Mouse (Mus musculus) midbrain, postnatal 0 days (tissue): ENCODE measurements at regions not wholly inside any gene's neighbourhood (a gene's known extent, or its start where the extent isn't known, plus 50 kb on each side); places are given as distances from the start of the nearest gene placed in this dataset.

Experiments used
- ATAC-seq: fragments of 200-750 bp; cut with Nextera tagmentation; 2 replicates; pipeline ENCODE4 v1.8.0; 2017; ENCODE audit warnings: moderate number of reproducible peaks, mild to moderate bottlenecking, moderate TSS enrichment, moderate library complexity; ENCODE audit not compliant: low FRiP score
- DNase-seq: peaks from one replicate; pipeline ENCODE4 v3.0.0-alpha.2; 2015; ENCODE audit warnings: low spot score
- H3K27ac ChIP-seq: fragments of 300-500 bp; sonication (generic); 2 replicates; pipeline ENCODE4 v1.5.1; 2014; ENCODE audit warnings: low read depth, mild to moderate bottlenecking, low read length, mixed read lengths
- H3K27me3 ChIP-seq: fragments of 300-500 bp; sonication (generic); 2 replicates; pipeline ENCODE4 v1.6.1; 2014; ENCODE audit warnings: low read length, control low read depth, mixed read lengths; ENCODE audit not compliant: insufficient read depth
- H3K36me3 ChIP-seq: fragments of 300-500 bp; sonication (generic); 2 replicates; pipeline ENCODE4 v1.6.1; 2014; ENCODE audit warnings: low read length, control low read depth, mixed read lengths; ENCODE audit not compliant: insufficient read depth
- H3K4me1 ChIP-seq: fragments of 300-500 bp; sonication (generic); 2 replicates; pipeline ENCODE4 v1.6.1; 2014; ENCODE audit warnings: mild to moderate bottlenecking, control low read depth, antibody characterized with exemption, low read length, mixed read lengths; ENCODE audit not compliant: insufficient read depth
- H3K4me2 ChIP-seq: fragments of 300-500 bp; sonication (generic); 2 replicates; pipeline ENCODE4 v1.6.1; 2014; ENCODE audit warnings: low read depth, mild to moderate bottlenecking, low read length, mixed read lengths; ENCODE audit not compliant: poor library complexity, severe bottlenecking
- H3K4me3 ChIP-seq: fragments of 300-500 bp; sonication (generic); 2 replicates; pipeline ENCODE4 v1.5.1; 2014; ENCODE audit warnings: low read depth, mild to moderate bottlenecking, low read length, moderate library complexity
- H3K9ac ChIP-seq: fragments of 300-500 bp; sonication (generic); replicated peaks from 2 replicates; pipeline ENCODE4 v1.6.1; 2014; ENCODE audit warnings: mild to moderate bottlenecking, low read length, moderate library complexity, mixed read lengths; ENCODE audit not compliant: poor library complexity, severe bottlenecking
- H3K9me3 ChIP-seq: fragments of 300-500 bp; sonication (generic); 2 replicates; pipeline ENCODE4 v1.6.1; 2016; ENCODE audit warnings: low read length, control low read depth
- CTCF ChIP-seq: IDR thresholded peaks from 2 replicates; pipeline ENCODE4 v1.5.1; 2016; ENCODE audit warnings: antibody characterized with exemption, mild to moderate bottlenecking
- WGBS: fragments of 180-500 bp; shearing (Covaris S2); extraction: QIAGEN DNeasy Blood & Tissue Kit; methylation state at CpG from one replicate; pipeline ENCODE4 v1.1.7; 2014; 5-methylcytosine and 5-hydroxymethylcytosine counted together

GRCm38 (mm10) chr13:42565291-42566058 lies 114.9 kb upstream of the Phactr1 start:
- H3K27me3 ChIP-seq, result no peaks in the 10 kb centered on the region
- no peak overlapping the region for H3K27ac ChIP-seq
- H3K4me2 ChIP-seq, result no peak overlapping the region
- TF ChIP-seq CTCF, result no peak
- no peaks in the 10 kb centered on the region for H3K4me1 ChIP-seq
- ATAC-seq, result no peak
- no peaks in the 10 kb centered on the region for H3K9me3 ChIP-seq
- H3K36me3 ChIP-seq, result no peaks in the 10 kb centered on the region
- no peak for DNase-seq
- H3K4me3 ChIP-seq, result no peak overlapping the region
- WGBS, result 56% methylated on average over 26 of the region's 26 CpGs
- H3K9ac ChIP-seq, result no peak overlapping the region

GRCm38 (mm10) chr13:42570600-42571348 lies 109.6 kb upstream of the Phactr1 start:
- H3K27ac ChIP-seq, result no peak overlapping the region
- H3K27me3 ChIP-seq, result no peaks in the 10 kb centered on the region
- no peak overlapping the region for H3K9ac ChIP-seq
- TF ChIP-seq CTCF, result no peak
- no peak overlapping the region for H3K4me3 ChIP-seq
- H3K9me3 ChIP-seq, result no peaks in the 10 kb centered on the region
- DNase-seq, result no peak
- 86% methylated on average over 10 of the region's 10 CpGs for WGBS
- H3K4me1 ChIP-seq, result no peaks in the 10 kb centered on the region
- no peak overlapping the region for H3K4me2 ChIP-seq
- H3K36me3 ChIP-seq, result no peaks in the 10 kb centered on the region
- ATAC-seq, result no peak

GRCm38 (mm10) chr13:42574189-42574588 lies 106.2 kb upstream of the Phactr1 start:
- Histone ChIP-seq H3K27ac (no peak overlapping the region), H3K9ac (no peak overlapping the region), H3K4me2 (no peak overlapping the region), H3K9me3 (no peaks in the 10 kb centered on the region), H3K36me3 (no peaks in the 10 kb centered on the region), H3K4me1 (no peaks in the 10 kb centered on the region), H3K27me3 (no peaks in the 10 kb centered on the region), H3K4me3 (no peak overlapping the region)
- WGBS, result 67% methylated on average over 4 of the region's 4 CpGs
- TF ChIP-seq CTCF, result no peak
- no peak for ATAC-seq
- no peak for DNase-seq

- ATAC-seq (no peak), DNase-seq (peak; percentile 87)
- no peak overlapping the region for H3K27ac ChIP-seq
- H3K9me3 ChIP-seq, result no peaks in the 10 kb centered on the region
- no peak overlapping the region for H3K4me2 ChIP-seq
- TF ChIP-seq CTCF, result peak; percentile 97
- no peaks in the 10 kb centered on the region for H3K27me3 ChIP-seq
- WGBS, result 39% methylated on average over 16 of the region's 16 CpGs
- no peaks in the 10 kb centered on the region for H3K4me1 ChIP-seq
- H3K4me3 ChIP-seq, result no peak overlapping the region
- no peaks in the 10 kb centered on the region for H3K36me3 ChIP-seq
- no peak overlapping the region for H3K9ac ChIP-seq
Observed at GRCm38 (mm10) chr13:42575725-42576426, 104.5 kb upstream of the Phactr1 start.

- ATAC-seq (no peak), DNase-seq (no peak)
- Histone ChIP-seq H3K9me3 (no peaks in the 10 kb centered on the region), H3K27ac (no peak overlapping the region), H3K9ac (no peak overlapping the region), H3K36me3 (no peaks in the 10 kb centered on the region), H3K4me2 (no peak overlapping the region), H3K4me1 (no peaks in the 10 kb centered on the region), H3K4me3 (no peak overlapping the region), H3K27me3 (no peaks in the 10 kb centered on the region)
- no peak for TF ChIP-seq CTCF
- WGBS, result 59% methylated on average over 3 of the region's 3 CpGs
Observed at GRCm38 (mm10) chr13:42579471-42579870, 101.0 kb upstream of the Phactr1 start.

GRCm38 (mm10) chr13:42589136-42589535 lies 91.3 kb upstream of the Phactr1 start:
- Histone ChIP-seq H3K4me2 (no peak overlapping the region), H3K27me3 (no peaks in the 10 kb centered on the region), H3K9me3 (no peaks in the 10 kb centered on the region), H3K4me1 (no peaks in the 10 kb centered on the region), H3K36me3 (no peaks in the 10 kb centered on the region), H3K27ac (no peak overlapping the region), H3K4me3 (no peak overlapping the region), H3K9ac (no peak overlapping the region)
- no peak for TF ChIP-seq CTCF
- DNase-seq, result no peak
- WGBS, result 79% methylated on average over 2 of the region's 2 CpGs
- ATAC-seq, result no peak
